Mouse (Mus musculus): ENCODE results near the gene Lfng.

Lfng gene

DNA sequence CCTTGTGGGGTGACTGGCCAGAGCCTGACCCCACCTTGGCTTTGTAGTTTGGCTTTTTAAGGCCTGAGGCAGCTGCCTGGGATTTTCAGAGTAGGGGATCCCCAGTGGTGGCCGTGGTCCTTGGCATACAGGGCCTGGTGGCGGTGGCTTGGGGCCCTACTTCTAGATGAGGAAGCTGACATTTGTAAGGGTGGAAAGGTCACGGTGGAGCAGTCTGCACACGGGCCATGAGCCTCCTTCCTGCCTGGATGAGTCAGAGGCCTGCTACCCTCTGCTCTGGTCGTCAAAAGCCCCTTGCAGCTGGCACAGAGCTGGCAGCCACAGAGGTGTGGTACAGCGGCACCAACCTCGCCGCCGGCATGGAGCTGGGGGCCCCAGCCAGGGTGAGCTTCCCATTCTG lies 9.6 kb downstream of the Lfng start:
- DNase-seq (ENCODE audit: low spot score), result no peak

- no peak for DNase-seq (ENCODE audit: low spot score)
Measured at GRCm38 (mm10) chr5:140617714-140618113, 10.6 kb downstream of the Lfng start.

GRCm38 (mm10) chr5:140619151-140619771 lies 12.1 kb downstream of the Lfng start:
- DNase-seq (ENCODE audit: low spot score), result peak; percentile 93

DNA sequence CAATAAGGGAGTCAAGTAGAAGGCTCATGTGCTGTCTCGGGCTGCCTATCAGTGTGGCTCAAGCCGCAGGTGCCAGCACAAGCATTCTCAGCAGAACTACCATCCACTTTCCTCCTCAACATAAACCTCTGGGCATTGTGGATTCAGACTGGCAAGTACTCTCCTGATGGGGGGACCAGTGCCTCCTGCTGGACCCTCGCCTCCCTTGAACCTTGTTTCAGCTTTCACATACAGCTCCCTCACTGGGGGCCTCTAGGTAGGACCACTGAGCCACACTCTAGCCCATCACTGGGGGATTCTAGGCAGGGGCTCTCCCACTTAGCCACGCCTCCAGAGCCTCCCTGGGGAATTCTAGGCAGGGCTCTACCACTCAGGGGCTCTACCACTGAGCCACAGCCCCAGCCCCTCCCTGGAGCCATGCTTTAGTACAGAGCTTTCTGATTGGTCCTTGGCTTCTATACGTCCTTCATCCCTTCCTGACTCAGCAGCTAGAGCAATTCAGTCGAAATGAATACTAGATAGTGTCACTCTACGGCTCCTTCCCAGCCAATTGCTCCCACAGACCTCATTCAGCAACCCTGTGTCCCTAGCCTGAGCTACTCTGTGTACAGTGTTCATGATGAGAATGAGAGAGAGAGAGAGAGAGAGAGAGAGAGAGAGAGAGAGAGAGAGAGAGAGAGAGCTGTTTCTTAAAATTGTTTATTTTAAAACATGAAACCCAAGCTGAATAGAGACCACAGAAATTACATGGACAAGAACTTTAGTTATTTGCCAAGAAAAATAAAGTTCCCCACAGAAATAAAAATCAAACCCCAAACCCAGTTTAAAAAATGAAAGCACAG lies 13.0 kb downstream of the Lfng start:
- DNase-seq (ENCODE audit: low spot score), result no peak

- DNase-seq (ENCODE audit: low spot score), result no peak
Measured at GRCm38 (mm10) chr5:140621092-140621491, 14.0 kb downstream of the Lfng start.

GRCm38 (mm10) chr5:140621517-140621916 lies 14.4 kb downstream of the Lfng start:
- DNase-seq (ENCODE audit: low spot score), result no peak

DNA sequence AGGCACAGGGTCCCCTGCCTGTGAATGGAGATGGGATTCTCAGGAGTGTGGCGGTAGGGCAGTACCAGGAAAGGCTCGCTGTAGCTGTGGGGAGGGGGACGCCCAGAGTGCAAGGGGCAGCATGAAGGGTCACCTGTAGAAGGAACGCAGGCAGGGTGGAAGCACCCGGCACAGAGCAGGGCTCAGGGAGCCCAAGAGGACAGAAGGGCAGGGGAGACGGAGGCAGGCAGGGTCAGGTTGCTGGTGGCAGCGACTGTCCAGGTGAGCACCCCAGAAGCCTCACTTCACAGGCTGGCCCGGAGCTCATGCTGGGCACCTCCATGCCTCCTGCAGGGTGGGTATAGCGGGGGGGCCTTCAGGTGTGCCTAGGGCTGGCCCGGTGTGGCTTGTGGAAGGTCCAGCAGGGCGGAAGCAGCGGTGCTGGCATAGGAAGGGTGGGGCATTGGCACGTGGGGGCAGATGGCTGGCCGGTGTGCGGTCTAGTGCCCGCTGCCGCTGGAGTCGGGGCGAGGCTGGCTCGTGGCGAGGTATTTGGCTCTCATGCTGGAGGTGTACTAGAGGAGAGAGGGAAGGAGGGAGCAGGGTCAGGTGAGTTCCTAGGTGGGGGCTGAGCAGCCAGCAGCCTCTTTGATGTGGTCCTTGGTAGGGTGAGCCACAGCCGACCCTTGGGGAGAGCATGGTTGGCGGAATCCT lies 16.0 kb downstream of the Lfng start:
- no peak for DNase-seq (ENCODE audit: low spot score)

DNA sequence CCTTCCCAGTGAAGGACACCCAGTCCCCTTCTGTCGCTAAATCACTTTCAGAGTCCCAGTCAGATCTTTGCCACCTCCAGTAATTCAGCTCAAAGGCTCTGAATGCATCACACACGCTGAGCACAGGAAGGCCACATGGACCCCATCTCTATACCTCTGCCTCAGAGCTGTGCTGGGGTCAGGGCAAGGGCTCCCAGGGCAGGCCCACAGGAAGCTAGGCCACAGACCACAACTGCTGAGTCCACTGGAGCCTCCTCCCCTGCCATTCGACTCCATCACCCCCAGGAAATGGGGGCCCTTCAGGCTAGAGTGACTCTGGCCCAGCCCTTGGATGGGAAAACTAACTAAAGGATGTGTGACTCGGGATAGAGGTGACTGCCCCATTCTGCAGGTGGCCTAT lies 16.7 kb downstream of the Lfng start:
- DNase-seq (ENCODE audit: low spot score), result no peak

DNA sequence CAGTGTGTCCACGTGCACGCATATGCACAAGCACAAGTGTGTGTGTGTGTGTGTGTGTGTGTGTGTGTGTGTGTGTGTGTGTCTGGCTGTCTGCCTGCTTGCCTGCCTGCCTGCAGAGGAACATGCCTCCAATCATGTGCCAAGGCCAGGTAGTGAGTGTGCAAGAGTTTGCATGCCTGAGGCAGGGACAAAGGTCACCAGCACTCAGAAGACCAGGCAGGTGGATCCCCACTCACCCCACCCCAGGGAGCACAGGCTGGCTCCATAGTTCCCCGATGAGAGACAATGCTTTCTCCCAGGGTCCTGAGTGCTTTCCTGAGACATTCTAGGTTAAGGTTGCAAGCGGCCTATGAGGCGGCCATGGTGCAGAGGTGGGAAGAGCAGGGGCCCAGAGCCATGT lies 17.1 kb downstream of the Lfng start:
- DNase-seq (ENCODE audit: low spot score), result no peak

GRCm38 (mm10) chr5:140624961-140625360 lies 17.8 kb downstream of the Lfng start:
- DNase-seq (ENCODE audit: low spot score), result no peak

DNA sequence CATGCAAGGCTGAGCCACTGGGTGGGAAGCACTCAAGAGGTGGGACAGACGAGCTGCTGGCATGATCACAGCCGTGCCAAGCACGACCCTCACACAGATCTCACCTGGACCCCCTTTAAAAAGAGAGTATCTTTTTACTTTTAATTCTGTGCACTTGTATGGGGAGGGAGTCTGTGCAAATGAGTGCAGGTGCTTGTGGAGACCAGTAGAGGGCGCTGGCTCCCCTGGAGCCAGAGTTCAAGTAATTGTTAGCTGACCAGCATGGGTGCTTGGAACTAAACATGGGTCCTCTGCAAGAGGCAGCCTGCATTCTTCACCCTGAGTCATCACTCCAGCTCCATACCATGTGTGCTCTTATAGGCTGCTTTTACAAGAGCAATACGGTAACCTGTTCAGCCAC lies 20.5 kb downstream of the Lfng start:
- DNase-seq (ENCODE audit: low spot score), result no peak

DNA sequence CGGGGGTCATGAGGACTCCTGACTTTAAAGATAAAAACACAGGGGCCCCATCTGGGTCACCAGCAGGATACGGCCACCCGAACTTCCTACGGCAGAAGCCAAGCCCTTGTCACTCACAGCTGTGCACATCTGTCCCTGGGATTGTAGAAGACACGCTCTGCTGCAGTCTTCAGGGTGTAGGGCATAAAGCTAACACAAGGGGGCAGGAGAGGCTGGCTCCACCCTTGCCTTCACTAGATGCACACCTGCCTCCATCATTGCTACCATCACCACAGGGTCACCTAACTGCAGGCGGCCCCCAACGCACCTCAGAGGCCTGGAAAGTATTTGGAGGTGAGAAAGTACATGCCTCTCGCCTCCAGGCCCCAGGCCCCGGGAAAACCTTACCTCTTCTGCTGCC lies 21.9 kb downstream of the Lfng start:
- no peak for DNase-seq (ENCODE audit: low spot score)

- DNase-seq (ENCODE audit: low spot score), result no peak
Measured at GRCm38 (mm10) chr5:140633432-140633831, 26.3 kb downstream of the Lfng start.

DNA sequence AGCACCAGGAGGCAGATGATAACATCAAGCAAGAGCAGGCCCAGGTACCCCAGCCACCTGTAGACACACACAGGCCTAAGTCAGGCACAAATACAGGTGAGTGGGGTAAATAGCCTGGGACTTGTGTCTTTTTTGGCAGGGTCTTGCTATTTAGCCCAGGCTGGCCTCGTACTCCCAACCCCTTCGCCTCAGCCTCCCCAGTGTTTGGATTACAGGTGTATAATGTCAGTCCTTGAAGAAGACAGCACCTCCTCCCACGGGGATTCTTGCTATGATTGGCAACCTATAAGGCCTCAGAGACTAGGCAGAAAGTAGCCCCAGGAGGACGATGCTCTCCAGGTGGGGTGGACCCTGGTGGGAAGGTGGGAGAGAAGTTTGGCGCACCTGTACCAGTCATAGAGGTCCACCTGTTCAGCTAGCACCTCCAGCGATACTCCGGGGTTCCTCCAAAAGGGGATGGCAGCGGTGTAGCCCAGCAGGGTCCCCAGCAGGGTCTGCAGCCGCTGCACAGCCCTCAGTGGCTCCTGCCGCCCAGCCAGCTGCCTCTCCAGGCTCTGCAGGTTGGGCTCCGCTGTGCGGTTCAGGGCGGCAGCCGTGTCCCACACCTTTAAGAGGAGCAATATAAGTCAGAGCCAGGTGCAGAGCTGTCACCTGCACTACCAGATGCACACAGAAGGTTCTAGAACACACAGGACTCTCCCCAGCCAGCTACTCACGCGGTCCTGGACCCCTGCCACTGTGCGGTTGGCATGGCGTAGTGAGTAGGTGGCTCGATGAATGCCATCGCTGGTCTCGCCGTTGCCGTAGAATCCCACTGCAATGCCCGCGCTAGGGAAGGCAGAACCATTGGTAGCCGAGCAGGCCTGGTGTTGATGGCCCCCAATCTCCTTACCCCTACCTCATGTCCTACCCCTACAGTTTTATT lies 27.9 kb downstream of the Lfng start:
- DNase-seq (ENCODE audit: low spot score), result no peak

DNA sequence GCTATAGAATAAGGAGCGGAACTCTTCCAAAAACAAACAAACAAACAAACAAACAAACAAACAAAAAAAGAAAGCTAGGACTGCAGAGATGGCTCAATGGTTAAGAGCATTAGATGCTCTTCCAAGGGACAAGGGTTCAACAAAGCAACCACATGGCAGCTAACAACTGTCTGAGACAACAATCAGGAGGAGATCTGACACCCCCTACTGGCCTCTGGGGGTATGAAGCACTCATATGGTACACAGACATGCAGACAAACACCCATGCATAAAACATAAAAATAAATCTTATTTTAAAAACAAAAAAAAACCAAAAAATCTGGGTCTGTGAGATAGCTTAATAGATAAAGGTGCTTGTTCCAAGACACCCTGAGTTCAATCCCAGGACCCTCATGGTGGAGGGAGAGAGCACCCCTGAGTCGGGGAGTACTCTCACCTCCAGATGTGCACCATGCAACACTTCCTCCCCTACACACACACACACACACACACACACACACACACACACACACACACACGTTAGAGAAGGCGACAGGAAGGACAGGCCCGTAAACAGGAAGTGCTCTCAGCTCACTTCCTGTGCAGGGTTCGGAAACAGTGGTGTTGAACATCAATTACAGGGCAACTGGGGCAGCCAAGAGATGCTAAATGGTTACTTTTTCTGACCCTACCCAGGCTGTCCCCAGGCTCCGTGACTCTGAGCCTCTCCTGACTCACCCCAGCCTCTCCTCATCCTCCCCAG lies 29.4 kb downstream of the Lfng start:
- DNase-seq (ENCODE audit: low spot score), result no peak

- no peak for DNase-seq (ENCODE audit: low spot score)
Measured at GRCm38 (mm10) chr5:140637058-140637410, 29.9 kb downstream of the Lfng start.

DNA sequence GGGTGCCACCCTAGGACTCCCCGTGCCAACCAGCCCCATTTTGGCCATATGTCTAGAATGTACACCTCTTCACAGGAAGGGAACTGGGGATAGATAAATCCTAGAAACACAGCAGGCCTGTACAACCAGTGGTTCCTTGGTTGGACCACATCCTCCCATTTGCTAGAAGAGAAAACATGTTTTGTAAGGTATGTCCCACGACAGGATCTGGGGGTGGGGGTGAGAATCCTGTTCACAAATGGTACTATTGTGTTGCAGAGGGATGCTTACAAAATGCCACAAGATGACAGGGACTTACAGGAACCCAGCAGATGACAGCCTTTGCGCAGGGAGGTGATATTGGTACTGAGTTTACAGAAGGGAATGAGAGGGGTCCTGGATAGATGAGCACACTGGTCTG lies 30.9 kb downstream of the Lfng start:
- DNase-seq (ENCODE audit: low spot score), result no peak

GRCm38 (mm10) chr5:140638484-140638883 lies 31.4 kb downstream of the Lfng start:
- DNase-seq (ENCODE audit: low spot score), result no peak

DNA sequence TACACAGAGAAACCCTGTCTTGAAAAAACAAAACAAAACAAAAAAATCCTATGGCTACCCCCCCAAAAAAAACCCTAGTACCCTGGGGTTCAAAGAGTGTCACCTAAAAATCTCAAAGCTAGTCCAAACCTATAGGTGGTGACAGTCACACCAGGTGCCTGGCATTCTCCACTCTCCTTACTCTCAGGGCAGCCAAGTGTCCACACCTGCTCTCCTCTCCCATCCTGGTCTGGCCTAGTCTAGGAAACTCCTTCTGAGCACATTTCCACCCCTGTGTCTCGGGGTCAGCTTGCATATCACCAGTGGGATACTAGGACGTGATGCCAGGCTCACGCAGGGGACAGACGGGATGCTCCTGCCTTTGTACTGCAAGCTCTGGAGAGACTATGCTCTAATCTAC lies 32.2 kb downstream of the Lfng start:
- no peak for DNase-seq (ENCODE audit: low spot score)

DNA sequence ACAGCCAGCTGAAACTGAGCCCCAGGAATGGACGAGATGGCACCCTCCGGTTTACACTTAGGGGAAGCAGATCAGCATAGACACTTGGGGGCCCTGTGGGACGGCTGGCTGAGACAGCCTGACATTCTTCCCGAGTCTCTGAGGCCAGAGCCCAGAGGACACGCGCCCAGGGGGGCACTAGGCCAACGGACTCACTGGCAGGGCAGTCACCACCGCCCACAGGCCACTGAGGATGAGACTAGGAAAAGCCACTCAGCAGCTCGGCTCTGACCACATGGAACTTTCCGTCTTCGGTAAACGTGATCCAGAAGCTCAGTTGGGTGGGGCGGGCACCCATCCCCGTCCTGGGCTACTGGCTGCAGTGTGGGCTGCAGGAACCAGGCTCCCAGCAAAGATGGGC lies 32.8 kb downstream of the Lfng start:
- no peak for DNase-seq (ENCODE audit: low spot score)

GRCm38 (mm10) chr5:140640812-140641211 lies 33.7 kb downstream of the Lfng start:
- no peak for DNase-seq (ENCODE audit: low spot score)
